Mouse (Mus musculus) thymus, adult 2 months (tissue): ENCODE data around the gene Gpn3.

Source experiments
- CTCF ChIP-seq: fragments of 200-500 bp; IDR thresholded peaks from 2 replicates; pipeline ENCODE4 v1.5.1; 2012; ENCODE audit warnings: mild to moderate bottlenecking, control low read depth, low read length, moderate library complexity, borderline replicate concordance; ENCODE audit not compliant: control insufficient read depth, poor library complexity, insufficient read depth; ENCODE audit errors: extremely low read depth
- POLR2A ChIP-seq: fragments of 200-500 bp; IDR thresholded peaks from 2 replicates; pipeline ENCODE4 v1.6.1; 2012; ENCODE audit warnings: mild to moderate bottlenecking, low read length, control low read depth, moderate library complexity; ENCODE audit not compliant: control insufficient read depth, poor library complexity, insufficient read depth; ENCODE audit errors: extremely low read depth

DNA sequence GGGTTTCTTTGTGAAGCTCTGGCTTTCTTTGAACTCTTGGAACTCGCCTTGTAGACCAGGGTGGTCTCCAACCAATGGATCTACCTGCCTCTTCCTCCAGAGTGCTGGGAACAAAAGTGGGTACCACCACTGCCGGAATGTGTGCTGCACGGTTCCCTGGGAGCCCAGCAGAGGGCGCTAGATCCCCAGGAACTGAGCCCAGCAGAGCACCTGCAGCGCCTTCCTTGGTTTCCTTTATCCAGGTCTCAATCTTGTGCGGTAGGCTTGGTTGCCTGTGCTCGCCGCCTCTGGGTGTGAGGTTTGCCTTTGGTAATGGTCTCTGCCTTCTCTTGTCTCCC is 29.6 kb downstream of the Gpn3 start:
- peak; percentile 97 for TF ChIP-seq CTCF
- no peak for TF ChIP-seq POLR2A
